Mouse (Mus musculus) midbrain, embryonic 14.5 days (tissue): ENCODE results near the gene Col8a1. TPM values are rescaled to one million over a fixed set of nuclear protein-coding genes. Genes with fewer than 3 reads are reported as not detected.
A peak's percentile ranks its signal among the peaks of the same experiment; 100 is the strongest.

Experiments used
- ATAC-seq: fragments of 200-750 bp; cut with Nextera tagmentation; 2 replicates; pipeline ENCODE4 v1.8.0; 2017; ENCODE audit warnings: moderate number of reproducible peaks, moderate library complexity; ENCODE audit not compliant: low FRiP score, low TSS enrichment
- DNase-seq: peaks from one replicate; pipeline ENCODE4 v3.0.0-alpha.2; 2015
- H3K27ac ChIP-seq: fragments of 300-500 bp; sonication (generic); replicated peaks from 2 replicates; pipeline ENCODE4 v1.5.1; 2014; ENCODE audit warnings: mild to moderate bottlenecking, low read depth, low read length, moderate library complexity
- H3K27me3 ChIP-seq: fragments of 300-500 bp; sonication (generic); 2 replicates; pipeline ENCODE4 v1.6.1; 2014; ENCODE audit warnings: low read length, control low read depth, mixed read lengths; ENCODE audit not compliant: control insufficient read depth, insufficient read depth
- H3K36me3 ChIP-seq: fragments of 300-500 bp; sonication (generic); 2 replicates; pipeline ENCODE4 v1.6.1; 2014; ENCODE audit warnings: low read length, control low read depth; ENCODE audit not compliant: control insufficient read depth, insufficient read depth
- H3K4me1 ChIP-seq: fragments of 300-500 bp; sonication (generic); 2 replicates; pipeline ENCODE4 v1.6.1; 2014; ENCODE audit warnings: mild to moderate bottlenecking, antibody characterized with exemption, low read length, control low read depth; ENCODE audit not compliant: control insufficient read depth, insufficient read depth
- H3K4me2 ChIP-seq: fragments of 300-500 bp; sonication (generic); 2 replicates; pipeline ENCODE4 v1.6.1; 2014; ENCODE audit warnings: mild to moderate bottlenecking, low read length, moderate library complexity
- H3K4me3 ChIP-seq: fragments of 300-500 bp; sonication (generic); replicated peaks from 2 replicates; pipeline ENCODE4 v1.5.1; 2014; ENCODE audit warnings: low read depth, low read length
- H3K9ac ChIP-seq: fragments of 300-500 bp; sonication (generic); replicated peaks from 2 replicates; pipeline ENCODE4 v1.6.1; 2014; ENCODE audit warnings: mild to moderate bottlenecking, low read length, moderate library complexity
- H3K9me3 ChIP-seq: fragments of 300-500 bp; sonication (generic); 2 replicates; pipeline ENCODE4 v1.6.1; 2016; ENCODE audit warnings: low read length, control low read depth, mixed read lengths; ENCODE audit not compliant: control insufficient read depth
- WGBS: fragments of 180-500 bp; shearing (Covaris S2); extraction: QIAGEN DNeasy Blood & Tissue Kit; methylation state at CpG from one replicate; pipeline ENCODE4 v1.1.7; 2014; 5-methylcytosine and 5-hydroxymethylcytosine counted together
- polyA plus RNA-seq: library from polyadenylated mRNA; unstranded; fragments of >200 nt; fragmentation: Nextera tagmentation; extraction: Ambion mirVana; gene quantifications from 2 replicates; pipeline ENCODE4 v1.2.1, GENCODE M21; 2014

Gene Col8a1
- polyA plus RNA-seq, 1 experiment from 2014 or later: 2.0 TPM

- no peak for ATAC-seq
- WGBS: 88% methylated on average over 2 of the region's 2 CpGs
- no peak for DNase-seq
- Histone ChIP-seq H3K4me1 (no peaks in the 10 kb centered on the region), H3K4me2 (no peak overlapping the region), H3K9ac (no peak overlapping the region), H3K36me3 (no peaks in the 10 kb centered on the region), H3K27me3 (no peaks in the 10 kb centered on the region), H3K9me3 (no peaks in the 10 kb centered on the region), H3K27ac (no peak overlapping the region), H3K4me3 (no peak overlapping the region)
Measured at GRCm38 (mm10) chr16:57649888-57650287, 104.6 kb downstream of the Col8a1 start.

GRCm38 (mm10) chr16:57641346-57641885, 113.1 kb downstream of the Col8a1 start:
- no peak overlapping the region for H3K9ac ChIP-seq
- 88% methylated on average over 10 of the region's 10 CpGs for WGBS
- no peak for DNase-seq
- H3K27ac ChIP-seq: no peak overlapping the region
- H3K4me3 ChIP-seq: no peak overlapping the region
- no peak for ATAC-seq
- H3K9me3 ChIP-seq: no peaks in the 10 kb centered on the region
- H3K4me2 ChIP-seq: no peak overlapping the region
- H3K4me1 ChIP-seq: no peaks in the 10 kb centered on the region
- no peaks in the 10 kb centered on the region for H3K36me3 ChIP-seq
- no peaks in the 10 kb centered on the region for H3K27me3 ChIP-seq

- Histone ChIP-seq H3K27ac (no peak overlapping the region), H3K4me3 (no peak overlapping the region), H3K4me2 (no peak overlapping the region), H3K9me3 (no peaks in the 10 kb centered on the region), H3K36me3 (no peaks in the 10 kb centered on the region), H3K4me1 (no peaks in the 10 kb centered on the region), H3K27me3 (no peaks in the 10 kb centered on the region), H3K9ac (no peak overlapping the region)
- 79% methylated on average over 5 of the region's 5 CpGs for WGBS
- DNase-seq: no peak
- ATAC-seq: no peak
Measured at GRCm38 (mm10) chr16:57634766-57635165, 119.8 kb downstream of the Col8a1 start.

GRCm38 (mm10) chr16:57634191-57634590, 120.3 kb downstream of the Col8a1 start:
- WGBS: 12% methylated on average over 6 of the region's 6 CpGs
- Histone ChIP-seq H3K36me3 (no peaks in the 10 kb centered on the region), H3K27me3 (no peaks in the 10 kb centered on the region), H3K4me1 (no peaks in the 10 kb centered on the region), H3K9me3 (no peaks in the 10 kb centered on the region), H3K9ac (no peak overlapping the region), H3K4me3 (no peak overlapping the region), H3K4me2 (no peak overlapping the region), H3K27ac (no peak overlapping the region)
- peak; percentile 88 for DNase-seq
- ATAC-seq: peak; percentile 80

GRCm38 (mm10) chr16:57611768-57612167, 142.8 kb downstream of the Col8a1 start:
- Histone ChIP-seq H3K4me1 (peaks cover 4% of the 10 kb centered on the region), H3K36me3 (no peaks in the 10 kb centered on the region), H3K27ac (no peak overlapping the region)

GRCm38 (mm10) chr16:57606444-57607227, 147.9 kb downstream of the Col8a1 start, which contains the start of gene Cmss1:
TSS of gene Cmss1 (minus strand) at chr16:57606864.
- ATAC-seq (peak; percentile 95), DNase-seq (peak; percentile 95)
- Histone ChIP-seq H3K9ac (peak within 1 kb of the TSS; percentile 36), H3K4me3 (peak within 1 kb of the TSS; percentile 75), H3K4me1 (peaks cover 4% of the 10 kb centered on the region), H3K9me3 (no peaks in the 10 kb centered on the region), H3K4me2 (peak within 1 kb of the TSS; percentile 82), H3K27me3 (no peaks in the 10 kb centered on the region), H3K36me3 (no peaks in the 10 kb centered on the region), H3K27ac (peak within 1 kb of the TSS; percentile 15; the same call in 1 of the 2 replicates)
- WGBS: under 1% methylated on average over 64 of the region's 64 CpGs

More at GRCm38 (mm10) chr16:57611768-57612167, 142.8 kb downstream of the Col8a1 start:
- WGBS: 4% methylated on average over 1 of the region's 1 CpGs
- Histone ChIP-seq H3K27me3 (no peaks in the 10 kb centered on the region), H3K9ac (no peak overlapping the region), H3K9me3 (no peaks in the 10 kb centered on the region), H3K4me2 (no peak overlapping the region), H3K4me3 (no peak overlapping the region)
- ATAC-seq: no peak
- DNase-seq: peak; percentile 77

GRCm38 (mm10) chr16:57601031-57601430, 153.5 kb downstream of the Col8a1 start:
- Histone ChIP-seq H3K9me3 (no peaks in the 10 kb centered on the region), H3K27ac (no peak overlapping the region), H3K4me1 (no peaks in the 10 kb centered on the region), H3K4me3 (no peak overlapping the region), H3K36me3 (no peaks in the 10 kb centered on the region), H3K4me2 (no peak overlapping the region), H3K27me3 (no peaks in the 10 kb centered on the region), H3K9ac (no peak overlapping the region)
- no peak for ATAC-seq
- DNase-seq: no peak

GRCm38 (mm10) chr16:57597295-57597957, 157.1 kb downstream of the Col8a1 start:
- no peaks in the 10 kb centered on the region for H3K27me3 ChIP-seq
- H3K27ac ChIP-seq: no peak overlapping the region
- WGBS: 94% methylated on average over 4 of the region's 4 CpGs

More at GRCm38 (mm10) chr16:57597295-57597957, 157.1 kb downstream of the Col8a1 start:
- Histone ChIP-seq H3K4me3 (no peak overlapping the region), H3K9me3 (no peaks in the 10 kb centered on the region), H3K36me3 (no peaks in the 10 kb centered on the region), H3K9ac (no peak overlapping the region), H3K4me1 (no peaks in the 10 kb centered on the region), H3K4me2 (no peak overlapping the region)
- ATAC-seq (no peak), DNase-seq (no peak)
